Mouse (Mus musculus): ENCODE data around the gene Slc25a14. TPM values are rescaled to one million over a fixed set of nuclear protein-coding genes. Genes with fewer than 3 reads are reported as not detected.
A peak's percentile ranks its signal among the peaks of the same experiment; 100 is the strongest.

Slc25a14 gene
- total RNA-seq (2014; rRNA removed), result 3.2 and 4.4 TPM in 2 replicates
- polyA plus RNA-seq (2012; rRNA removed), result 0.98 and 1.3 TPM in 2 replicates

- DNase-seq (ENCODE audit: extremely low read depth, low read depth, low spot score), result peak; percentile 80
- Histone ChIP-seq H3K9ac (ENCODE audit: low read depth, low read length) (peak within 1 kb of the TSS; percentile 71), H3K4me1 (ENCODE audit: control insufficient read depth, insufficient read depth, low read length) (no peaks in the 10 kb centered on the region; the same call in 1 of the 2 replicates), H3K36me3 (ENCODE audit: control insufficient read depth, insufficient read depth, low read length) (no peaks in the 10 kb centered on the region), H3K4me3 (ENCODE audit: insufficient read depth, low read depth, low read length) (peak within 1 kb of the TSS; percentile 94), H3K27ac (replicated peaks; ENCODE audit: insufficient read depth, low read depth, low read length) (no peak within 1 kb of the TSS), H3K79me2 (ENCODE audit: control insufficient read depth, insufficient read depth, low read length) (no peaks in the 10 kb centered on the region), H3K27me3 (ENCODE audit: control insufficient read depth, insufficient read depth, low read length) (no peaks in the 10 kb centered on the region)
- TF ChIP-seq POLR2A (IDR thresholded peaks at IDR 0.05; ENCODE audit: extremely low read depth, insufficient read depth, low read length) (0 out of 2 replicates have a peak, but pooled peaks have one; percentile 14), CTCF (IDR thresholded peaks at IDR 0.05; ENCODE audit: low read depth, low read length) (no peak)
- WGBS, result 2% methylated on average over 38 of the region's 38 CpGs
Measured at GRCm38 (mm10) chrX:48623379-48624053, at the start of gene Slc25a14. Slc25a14 (plus strand) TSS chrX:48623413.

- Histone ChIP-seq H3K27me3 (ENCODE audit: control insufficient read depth, insufficient read depth, low read length) (no peaks in the 10 kb centered on the region), H3K79me2 (ENCODE audit: control insufficient read depth, insufficient read depth, low read length) (no peaks in the 10 kb centered on the region), H3K4me3 (ENCODE audit: insufficient read depth, low read depth, low read length) (no peak overlapping the region), H3K36me3 (ENCODE audit: control insufficient read depth, insufficient read depth, low read length) (peaks cover 8% of the 10 kb centered on the region; the same call in 1 of the 2 replicates), H3K27ac (replicated peaks; ENCODE audit: insufficient read depth, low read depth, low read length) (no peak overlapping the region), H3K4me1 (ENCODE audit: control insufficient read depth, insufficient read depth, low read length) (no peaks in the 10 kb centered on the region), H3K9ac (ENCODE audit: low read depth, low read length) (no peak overlapping the region)
- TF ChIP-seq POLR2A (IDR thresholded peaks at IDR 0.05; ENCODE audit: extremely low read depth, insufficient read depth, low read length) (no peak), CTCF (IDR thresholded peaks at IDR 0.05; ENCODE audit: low read depth, low read length) (no peak)
- no peak for DNase-seq (ENCODE audit: extremely low read depth, low read depth, low spot score)
Measured at GRCm38 (mm10) chrX:48583332-48583731, 39.9 kb upstream of the Slc25a14 start.

GRCm38 (mm10) chrX:48593721-48594098 is 29.5 kb upstream of the Slc25a14 start:
- peak; percentile 3 for DNase-seq (ENCODE audit: extremely low read depth, low read depth, low spot score)
- Histone ChIP-seq H3K36me3 (ENCODE audit: control insufficient read depth, insufficient read depth, low read length) (peaks cover 7% of the 10 kb centered on the region; the same call in 1 of the 2 replicates), H3K4me3 (ENCODE audit: insufficient read depth, low read depth, low read length) (peak overlapping the region; percentile 97), H3K27me3 (ENCODE audit: control insufficient read depth, insufficient read depth, low read length) (no peaks in the 10 kb centered on the region), H3K79me2 (ENCODE audit: control insufficient read depth, insufficient read depth, low read length) (no peaks in the 10 kb centered on the region), H3K27ac (replicated peaks; ENCODE audit: insufficient read depth, low read depth, low read length) (no peak overlapping the region; the same call in 1 of the 2 replicates), H3K4me1 (ENCODE audit: control insufficient read depth, insufficient read depth, low read length) (no peaks in the 10 kb centered on the region; the same call in 1 of the 2 replicates), H3K9ac (ENCODE audit: low read depth, low read length) (peak overlapping the region; percentile 71)
- 0% methylated on average over 11 of the region's 15 CpGs for WGBS
- TF ChIP-seq CTCF (IDR thresholded peaks at IDR 0.05; ENCODE audit: low read depth, low read length) (no peak), POLR2A (IDR thresholded peaks at IDR 0.05; ENCODE audit: extremely low read depth, insufficient read depth, low read length) (no peak)

- no peaks in the 10 kb centered on the region; the same call in 1 of the 2 replicates for H3K4me1 ChIP-seq (ENCODE audit: control insufficient read depth, insufficient read depth, low read length)
- H3K79me2 ChIP-seq (ENCODE audit: control insufficient read depth, insufficient read depth, low read length), result no peaks in the 10 kb centered on the region
- WGBS, result 0% methylated on average over 43 of the region's 45 CpGs
- TF ChIP-seq POLR2A (IDR thresholded peaks at IDR 0.05; ENCODE audit: extremely low read depth, insufficient read depth, low read length) (no peak), CTCF (IDR thresholded peaks at IDR 0.05; ENCODE audit: low read depth, low read length) (no peak)
- peak within 1 kb of the TSS; percentile 97 for H3K4me3 ChIP-seq (ENCODE audit: insufficient read depth, low read depth, low read length)
- H3K36me3 ChIP-seq (ENCODE audit: control insufficient read depth, insufficient read depth, low read length), result peaks cover 7% of the 10 kb centered on the region; the same call in 1 of the 2 replicates
- H3K27me3 ChIP-seq (ENCODE audit: control insufficient read depth, insufficient read depth, low read length), result no peaks in the 10 kb centered on the region
- peak; percentile 55 for DNase-seq (ENCODE audit: extremely low read depth, low read depth, low spot score)
- no peak within 1 kb of the TSS; the same call in 1 of the 2 replicates for H3K27ac ChIP-seq (replicated peaks; ENCODE audit: insufficient read depth, low read depth, low read length)
- H3K9ac ChIP-seq (ENCODE audit: low read depth, low read length), result peak within 1 kb of the TSS; percentile 71
Measured at GRCm38 (mm10) chrX:48594099-48594760, 29.0 kb upstream of the Slc25a14 start, which contains the start of gene Zfp280c. Zfp280c (minus strand) TSS chrX:48594504.

DNA sequence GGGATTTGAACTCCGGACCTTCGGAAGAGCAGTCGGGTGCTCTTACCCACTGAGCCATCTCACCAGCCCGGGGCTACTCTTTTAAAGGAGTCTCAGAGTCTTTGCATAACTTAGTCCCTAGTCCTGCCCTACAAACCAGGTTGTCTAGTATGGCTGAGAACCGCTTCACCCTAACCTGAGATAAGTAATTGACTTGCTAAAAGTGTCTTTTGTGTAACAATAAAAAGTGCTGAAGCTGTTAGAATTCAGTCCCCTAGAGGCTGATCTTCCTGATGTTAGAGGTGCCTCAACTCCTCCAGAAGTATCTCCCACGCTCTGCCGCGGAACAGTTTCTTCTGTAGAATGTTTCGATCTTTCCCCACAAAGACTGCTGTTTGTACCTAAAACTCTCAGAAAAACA is 27.2 kb upstream of the Slc25a14 start:
- Histone ChIP-seq H3K9ac (ENCODE audit: low read depth, low read length) (no peak overlapping the region), H3K36me3 (ENCODE audit: control insufficient read depth, insufficient read depth, low read length) (peaks cover 1% of the 10 kb centered on the region; the same call in 1 of the 2 replicates), H3K79me2 (ENCODE audit: control insufficient read depth, insufficient read depth, low read length) (no peaks in the 10 kb centered on the region), H3K4me3 (ENCODE audit: insufficient read depth, low read depth, low read length) (no peak overlapping the region), H3K27ac (replicated peaks; ENCODE audit: insufficient read depth, low read depth, low read length) (no peak overlapping the region), H3K4me1 (ENCODE audit: control insufficient read depth, insufficient read depth, low read length) (no peaks in the 10 kb centered on the region; the same call in 1 of the 2 replicates), H3K27me3 (ENCODE audit: control insufficient read depth, insufficient read depth, low read length) (no peaks in the 10 kb centered on the region)
- 91% methylated on average over 9 of the region's 9 CpGs for WGBS
- no peak for DNase-seq (ENCODE audit: extremely low read depth, low read depth, low spot score)
- no peak for TF ChIP-seq POLR2A (IDR thresholded peaks at IDR 0.05; ENCODE audit: extremely low read depth, insufficient read depth, low read length)
- no peak for TF ChIP-seq CTCF (IDR thresholded peaks at IDR 0.05; ENCODE audit: low read depth, low read length)

Measured in liver, adult 2 months (tissue).